ENCODE assay signal across 1 mouse cellular context in genomic region chr14:32128409-32128808, GRCm38 (mm10).
A peak's percentile ranks its signal among the peaks of the same experiment; 100 is the strongest.
TF ChIP-seq lines count a peak whose summit lies in the region.

No protein-coding gene starts in this region.

TF ChIP-seq in CH12.LX, 34 proteins besides CTCF, POLR2A, EP300 and RAD21:
- TF ChIP-seq ZC3H11A (IDR thresholded peaks at IDR 0.05; ENCODE audit: low read depth, low read length) (no peak), JUN (IDR thresholded peaks at IDR 0.05; ENCODE audit: insufficient read depth, low read depth, low read length) (no peak), USF1 (IDR thresholded peaks at IDR 0.05; ENCODE audit: low read depth, low read length) (no peak), MXI1 (IDR thresholded peaks at IDR 0.05; ENCODE audit: low read depth, low read length) (no peak), KAT2A (IDR thresholded peaks at IDR 0.05; ENCODE audit: insufficient replicate concordance, low read length) (no peak), SMC3 (IDR thresholded peaks at IDR 0.05; ENCODE audit: low read depth, low read length) (peak; percentile 7; the same call in 1 of the 2 replicates)
